Comparison of ENCODE assay signal across 11 mouse cellular contexts in the genomic region with DNA sequence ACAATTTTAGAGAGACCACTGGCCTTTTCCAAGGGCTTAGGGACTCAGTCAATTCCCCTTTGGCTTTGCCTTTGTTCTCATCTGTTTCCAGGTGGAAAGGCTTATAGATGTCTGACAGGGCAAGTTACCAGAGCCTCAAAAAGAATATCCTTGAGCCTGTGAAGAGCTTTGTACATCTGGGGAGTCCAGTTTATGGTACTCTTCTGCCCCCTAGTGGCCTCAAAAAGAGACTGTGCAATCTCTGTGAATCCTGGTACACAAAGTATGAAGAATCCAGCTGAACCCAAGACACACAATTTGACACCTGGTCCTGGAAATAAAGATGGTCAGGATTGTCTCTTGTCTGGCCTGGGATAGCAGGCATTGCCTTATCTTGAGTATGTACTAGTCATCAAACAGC. TPM values are rescaled to one million over a fixed set of nuclear protein-coding genes. Genes with fewer than 3 reads are reported as not detected.
DNase-seq lines count a peak whose midpoint lies in the region; ATAC-seq lines count a peak whose summit lies in the region.
"Had no signal": no experiment of that assay in that cellular context is flagged by ENCODE, and none has a peak within 500 bp of the region (broad histone marks: within the 10 kb centered on the region; RNA-seq: fewer than 3 reads in every experiment).

No protein-coding gene starts in this region.

- no peaks in the 10 kb centered on the region for H3K27me3 ChIP-seq in midbrain, embryonic 12.5 days
- H3K27me3 ChIP-seq in midbrain, embryonic 15.5 days (replicated peaks), result no peaks in the 10 kb centered on the region
- H3K27me3 ChIP-seq in intestine, embryonic 15.5 days (replicated peaks), result no peaks in the 10 kb centered on the region
- H3K27me3 ChIP-seq: lung, embryonic 15.5 days had no signal

- peak; percentile 71; the same call in 1 of the 2 replicates for ATAC-seq in midbrain, embryonic 12.5 days (ENCODE audit: low FRiP score, low read depth)
- ATAC-seq in midbrain, embryonic 15.5 days (replicated peaks), result no peak
- ATAC-seq in intestine, embryonic 15.5 days, result 0 out of 2 replicates have a peak, but pooled peaks have one; percentile 41

- H3K4me3 ChIP-seq in midbrain, embryonic 12.5 days, result no peak overlapping the region
- H3K4me3 ChIP-seq in midbrain, embryonic 15.5 days, result no peak overlapping the region
- no peak overlapping the region for H3K4me3 ChIP-seq in intestine, embryonic 15.5 days (replicated peaks)
- H3K4me3 ChIP-seq: lung, embryonic 15.5 days had no signal

- H3K4me2 ChIP-seq in midbrain, embryonic 12.5 days (replicated peaks), result no peak overlapping the region
- H3K4me2 ChIP-seq in midbrain, embryonic 15.5 days, result no peak overlapping the region
- H3K4me2 ChIP-seq in intestine, embryonic 15.5 days (replicated peaks), result no peak overlapping the region
- H3K4me2 ChIP-seq: lung, embryonic 15.5 days had no signal

- H3K27ac ChIP-seq in midbrain, embryonic 12.5 days (replicated peaks), result no peak overlapping the region
- no peak overlapping the region for H3K27ac ChIP-seq in midbrain, embryonic 15.5 days
- H3K27ac ChIP-seq in intestine, embryonic 15.5 days, result no peak overlapping the region
- H3K27ac ChIP-seq: lung, embryonic 15.5 days had no signal

- H3K9me3 ChIP-seq in midbrain, embryonic 12.5 days, result no peaks in the 10 kb centered on the region
- H3K9me3 ChIP-seq in midbrain, embryonic 15.5 days, result no peaks in the 10 kb centered on the region
- no peaks in the 10 kb centered on the region for H3K9me3 ChIP-seq in intestine, embryonic 15.5 days
- H3K9me3 ChIP-seq: lung, embryonic 15.5 days had no signal

- no peak overlapping the region for H3K9ac ChIP-seq in midbrain, embryonic 12.5 days (replicated peaks)
- H3K9ac ChIP-seq in midbrain, embryonic 15.5 days, result no peak overlapping the region
- no peak overlapping the region for H3K9ac ChIP-seq in intestine, embryonic 15.5 days
- H3K9ac ChIP-seq: lung, embryonic 15.5 days had no signal

- no peaks in the 10 kb centered on the region for H3K4me1 ChIP-seq in midbrain, embryonic 12.5 days
- H3K4me1 ChIP-seq in midbrain, embryonic 15.5 days, result no peaks in the 10 kb centered on the region
- no peaks in the 10 kb centered on the region for H3K4me1 ChIP-seq in intestine, embryonic 15.5 days (replicated peaks)
- H3K4me1 ChIP-seq: lung, embryonic 15.5 days had no signal

- peak; percentile 36 for DNase-seq in adrenal gland, postnatal 10 days
- no peak for DNase-seq in adrenal gland, postnatal 25 days
- no peak for DNase-seq in urinary bladder, adult 2 months (ENCODE audit: low spot score)
- no peak for DNase-seq in heart, postnatal 4 days
- no peak for DNase-seq in spleen, postnatal 10 days (ENCODE audit: low spot score in 2 of 2)
- DNase-seq: spleen, adult 18-20 months had no signal

- H3K36me3 ChIP-seq in midbrain, embryonic 12.5 days, result no peaks in the 10 kb centered on the region
- H3K36me3 ChIP-seq in midbrain, embryonic 15.5 days (replicated peaks), result no peaks in the 10 kb centered on the region
- H3K36me3 ChIP-seq in intestine, embryonic 15.5 days, result no peaks in the 10 kb centered on the region
- H3K36me3 ChIP-seq: lung, embryonic 15.5 days had no signal

RNA-seq across cellular contexts. Expression of a gene that starts 34.8 kb away (rescaled TPM):
- not detected for total RNA-seq in adrenal gland, postnatal 10 days (2021)
- not detected in 2 replicates for total RNA-seq in adrenal gland, postnatal 25 days (2021)
- not detected in 2 replicates for polyA plus RNA-seq in midbrain, embryonic 12.5 days (2016; fragmentation: Nextera tagmentation; extraction: Ambion mirVana)
- polyA plus RNA-seq in midbrain, embryonic 15.5 days (2015; fragmentation: Nextera tagmentation; extraction: Ambion mirVana), result not detected in 2 replicates
- not detected in 2 replicates for polyA plus RNA-seq in intestine, embryonic 15.5 days (2015; fragmentation: Nextera tagmentation; extraction: Ambion mirVana)
- polyA plus RNA-seq in urinary bladder, adult 2 months (2012; rRNA removed), result not detected in 2 replicates
- not detected for total RNA-seq in heart, postnatal 4 days (2021)
- polyA plus RNA-seq: heart, embryonic 14.5 days; lung, embryonic 15.5 days had no signal

RNA-seq across cellular contexts. Expression of a gene that starts 39.8 kb away (rescaled TPM):
- not detected for total RNA-seq in adrenal gland, postnatal 10 days (2021)
- not detected in 2 replicates for total RNA-seq in adrenal gland, postnatal 25 days (2021)
- polyA plus RNA-seq in midbrain, embryonic 12.5 days (2016; fragmentation: Nextera tagmentation; extraction: Ambion mirVana), result not detected in 2 replicates
- polyA plus RNA-seq in midbrain, embryonic 15.5 days (2015; fragmentation: Nextera tagmentation; extraction: Ambion mirVana), result not detected in 2 replicates
- polyA plus RNA-seq in intestine, embryonic 15.5 days (2015; fragmentation: Nextera tagmentation; extraction: Ambion mirVana), result not detected in 2 replicates
- not detected in 2 replicates for polyA plus RNA-seq in urinary bladder, adult 2 months (2012; rRNA removed)
- not detected for total RNA-seq in heart, postnatal 4 days (2021)
- polyA plus RNA-seq: heart, embryonic 14.5 days; lung, embryonic 15.5 days had no signal
